Mouse (Mus musculus) kidney, postnatal 4 days (tissue): ENCODE data around the gene Pigo.
A peak's percentile ranks its signal among the peaks of the same experiment; 100 is the strongest.

ENCODE experiments used
- DNase-seq, 2 experiments: peaks; one replicate each; pipeline ENCODE4 v3.0.0; 2021; ENCODE audit warnings: mixed read lengths in 2 of 2

Gene Pigo

DNA sequence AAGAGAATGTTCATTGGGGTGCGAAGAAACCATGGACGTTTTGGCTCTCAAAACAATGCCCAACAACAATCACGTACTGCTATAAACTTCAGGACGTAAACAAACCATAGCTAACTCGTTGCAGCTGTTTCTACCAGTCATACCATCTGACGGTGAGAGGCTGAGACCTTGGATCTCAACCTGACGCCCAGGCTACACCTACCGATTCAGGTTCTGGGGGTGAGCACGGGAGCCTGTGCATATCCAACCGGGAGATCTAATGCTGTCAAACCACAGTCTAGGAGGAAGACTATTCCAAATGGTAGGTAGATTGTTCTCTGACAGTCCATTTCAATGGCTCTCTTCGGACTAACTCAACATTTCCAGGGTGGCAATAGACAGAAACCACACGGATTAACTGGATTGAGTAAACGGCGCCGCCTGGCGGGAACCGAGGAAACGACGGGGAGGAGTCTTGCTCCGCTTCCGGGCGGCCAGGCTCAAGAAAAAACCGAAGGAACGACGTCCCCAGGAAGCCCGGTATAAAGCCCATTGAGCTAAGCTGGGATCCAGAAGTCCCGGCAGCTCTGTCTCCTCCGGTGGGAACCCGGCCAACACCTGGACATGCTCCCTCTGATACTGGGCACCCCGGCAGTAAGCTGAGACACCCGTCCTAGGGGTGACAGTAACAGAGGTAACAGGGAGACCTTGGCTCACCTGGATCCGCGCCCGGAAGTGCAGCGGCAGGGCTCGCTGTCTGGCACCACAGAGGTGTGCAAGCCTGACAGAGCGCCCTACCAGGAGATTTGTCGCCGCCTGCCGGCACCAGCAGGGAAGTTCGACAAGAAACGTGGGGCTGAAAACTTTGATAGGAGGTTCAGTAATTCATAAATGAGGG lies at the start of gene Pigo:
Pigo (minus strand) TSS at position 736 of the 877 bp plus-strand sequence.
- DNase-seq: peak; percentile 98

DNA sequence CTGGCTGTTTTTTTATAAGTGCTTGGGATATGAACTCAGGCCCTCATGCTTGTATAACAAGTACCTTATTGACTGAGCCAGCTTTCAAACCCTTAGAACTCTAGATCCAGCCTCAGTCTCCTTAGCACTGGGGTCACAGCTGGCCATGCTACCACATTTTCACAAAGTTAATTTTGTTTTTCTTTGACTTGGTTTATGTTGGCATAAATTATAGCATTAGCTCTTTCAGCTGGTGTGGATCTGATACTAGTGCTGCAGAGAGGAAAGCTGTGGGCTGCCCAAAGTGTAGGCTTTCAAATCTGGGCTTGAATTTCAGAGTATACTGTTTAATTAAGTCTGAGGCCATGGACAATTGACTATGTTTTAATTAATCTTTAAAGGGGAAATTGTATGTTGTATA lies 49.3 kb upstream of the Pigo start:
- no peak for DNase-seq

DNA sequence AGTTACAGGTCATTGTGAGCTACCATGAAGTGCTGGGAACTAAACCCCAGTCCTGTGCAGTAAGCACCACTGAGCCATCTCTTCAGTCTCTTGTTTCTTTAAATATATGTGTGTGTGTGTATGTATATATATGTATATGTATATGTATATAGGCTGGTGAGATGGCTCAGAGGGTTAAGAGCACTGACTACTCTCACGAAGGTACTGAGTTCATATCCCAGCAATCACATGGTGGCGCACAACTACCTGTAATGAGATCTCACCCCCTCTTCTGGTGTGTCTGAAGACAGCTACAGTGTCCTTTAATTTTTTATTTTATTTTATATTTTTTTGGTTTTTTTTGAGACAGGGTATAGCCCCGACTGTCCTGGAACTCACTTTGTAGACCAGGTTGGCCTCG lies 39.9 kb upstream of the Pigo start:
- DNase-seq: no peak

DNA sequence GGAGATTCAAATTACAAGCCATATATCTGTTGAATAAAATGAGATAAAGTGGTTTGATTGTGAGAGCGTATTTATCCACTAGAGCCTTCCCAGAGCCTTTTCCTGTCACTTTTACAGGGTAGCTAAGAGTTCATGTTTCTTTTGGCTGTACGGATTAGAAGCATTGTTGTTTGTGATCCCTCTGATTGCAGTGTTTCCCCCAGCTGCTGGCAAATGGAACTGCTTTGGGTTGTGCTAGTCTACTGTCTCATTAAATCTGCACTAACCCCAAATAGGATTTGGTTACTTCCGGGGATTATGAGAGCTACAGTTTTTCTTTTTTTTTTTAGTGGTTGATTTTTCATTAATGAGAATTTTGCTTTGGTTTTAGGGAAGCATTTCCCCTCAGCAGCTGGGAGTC lies 34.7 kb upstream of the Pigo start:
- peak in 1 of 2 experiments; percentile 30 for DNase-seq

DNA sequence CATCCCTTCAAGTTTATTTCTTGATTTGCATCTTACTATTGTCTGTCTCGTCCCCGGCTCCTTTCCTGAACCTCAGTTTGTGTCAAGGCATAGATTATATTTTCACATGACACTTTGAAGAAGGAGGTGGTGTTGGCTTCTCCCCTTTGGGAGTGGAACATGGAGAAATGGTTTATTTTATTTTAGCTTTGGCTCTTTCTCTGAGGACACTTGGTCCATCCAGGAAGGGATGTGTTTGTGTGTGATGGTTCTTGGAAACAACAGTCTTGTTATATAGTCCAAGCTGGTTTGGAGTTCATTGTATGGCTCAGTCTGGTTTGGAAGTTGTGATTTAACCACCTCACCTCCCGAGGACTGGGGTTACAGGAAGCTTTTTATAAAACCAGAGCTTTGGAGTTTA lies 34.1 kb upstream of the Pigo start:
- no peak for DNase-seq

DNA sequence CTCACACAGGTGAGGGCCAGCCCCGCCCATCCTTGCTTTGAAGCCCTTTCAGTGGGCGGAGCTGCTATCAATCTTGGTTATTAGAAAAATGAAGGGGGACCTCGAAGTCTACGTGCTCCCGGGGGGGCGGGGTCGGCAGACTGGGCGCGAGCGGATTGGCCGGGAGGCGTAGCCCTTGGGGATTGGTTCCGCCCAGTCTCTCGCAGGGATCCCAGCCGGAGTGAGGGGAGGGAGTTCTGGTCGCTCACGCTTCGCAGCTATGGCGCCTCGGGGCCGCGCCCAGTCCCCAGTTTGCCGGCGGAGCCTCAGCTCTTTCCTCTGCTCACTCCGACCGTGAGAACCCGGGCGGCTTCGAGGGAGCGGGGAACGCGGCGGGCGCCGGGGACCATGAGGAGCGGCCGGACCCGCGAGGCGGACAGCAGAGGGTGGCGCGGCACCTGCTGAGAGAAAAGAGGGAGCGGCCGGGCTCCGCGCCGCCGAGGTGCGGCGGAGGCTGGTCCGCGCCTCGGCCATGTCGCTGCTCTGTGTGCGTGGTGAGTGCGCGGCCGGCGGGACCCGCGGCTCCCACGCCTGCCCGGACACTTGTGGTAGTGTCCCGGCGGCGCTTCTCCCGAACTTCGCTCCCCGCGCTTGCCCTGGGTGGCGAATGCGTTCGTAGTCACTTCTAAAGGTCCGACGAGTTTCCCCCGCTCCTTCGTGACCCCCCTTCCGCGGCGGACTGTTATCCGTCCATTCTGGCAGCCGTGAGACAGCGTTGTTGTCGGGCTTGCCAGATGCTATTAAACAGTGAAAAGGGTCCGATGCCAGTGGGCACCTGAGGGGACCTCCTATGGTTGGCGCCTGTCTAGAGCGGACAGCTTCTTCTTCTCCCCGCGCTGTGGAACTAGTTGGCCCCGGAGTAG lies 33.4 kb upstream of the Pigo start, which contains the start of gene Unc13b:
Unc13b (plus strand) TSS at position 201 of the 902 bp plus-strand sequence.
- DNase-seq: peak; percentile 94 to 96

DNA sequence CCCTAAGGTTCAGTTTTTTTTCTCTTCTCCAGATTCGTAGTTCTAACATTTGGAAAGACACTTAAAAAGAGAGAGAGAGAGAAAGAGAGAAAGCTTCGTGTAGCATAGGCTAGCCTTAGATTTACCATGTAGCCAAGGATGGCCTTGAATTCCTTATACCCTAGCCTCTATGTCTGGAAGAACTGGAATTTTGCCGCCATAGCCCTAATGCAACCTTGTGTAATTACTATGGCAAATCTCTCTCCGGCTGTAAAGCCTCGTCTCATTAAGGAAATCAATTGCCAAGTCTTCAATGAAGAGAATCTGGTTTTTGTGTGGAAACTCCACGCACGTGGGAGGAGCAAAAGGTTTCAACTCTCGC lies 32.8 kb upstream of the Pigo start:
- DNase-seq: no peak

DNA sequence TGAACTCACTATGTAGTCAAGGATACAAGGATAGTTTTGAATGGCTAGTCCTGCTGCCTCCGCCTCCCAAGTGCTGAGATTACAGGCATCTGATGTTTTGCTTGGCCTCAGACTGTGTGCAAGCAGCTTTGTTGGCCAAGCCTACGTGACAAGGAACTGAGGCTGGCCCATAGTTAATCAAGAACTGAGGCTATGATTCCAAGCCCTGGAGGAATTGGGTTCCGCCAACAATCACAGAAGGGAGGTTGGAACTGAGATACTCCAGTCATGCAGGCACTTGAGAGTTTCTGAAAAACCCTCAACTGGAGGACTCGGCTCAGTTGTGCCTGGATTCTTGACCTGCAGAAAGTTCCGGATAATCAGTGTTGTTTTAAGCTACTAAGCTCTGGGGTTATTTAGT lies 32.0 kb upstream of the Pigo start:
- no peak for DNase-seq

DNA sequence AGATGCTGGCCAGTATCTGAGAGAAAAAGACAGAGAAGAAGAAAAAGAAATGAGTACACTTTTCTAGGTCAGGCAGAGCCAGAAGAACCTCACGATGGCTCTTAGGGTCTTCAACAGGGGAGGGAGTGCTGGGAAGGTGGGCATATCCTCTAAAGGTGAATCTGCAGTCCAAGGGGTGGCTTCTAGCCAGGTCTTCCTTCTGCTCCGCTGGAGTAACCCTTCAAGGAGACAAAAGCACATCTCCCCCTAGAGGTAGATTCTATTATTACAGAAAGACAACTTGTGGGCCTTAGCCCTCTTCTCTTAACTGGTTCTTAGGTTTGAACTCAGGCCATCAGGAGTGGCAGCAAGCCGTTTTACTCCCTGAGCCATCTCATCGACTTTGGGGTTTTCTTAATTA lies 27.0 kb upstream of the Pigo start:
- peak; percentile 39 to 50 for DNase-seq

DNA sequence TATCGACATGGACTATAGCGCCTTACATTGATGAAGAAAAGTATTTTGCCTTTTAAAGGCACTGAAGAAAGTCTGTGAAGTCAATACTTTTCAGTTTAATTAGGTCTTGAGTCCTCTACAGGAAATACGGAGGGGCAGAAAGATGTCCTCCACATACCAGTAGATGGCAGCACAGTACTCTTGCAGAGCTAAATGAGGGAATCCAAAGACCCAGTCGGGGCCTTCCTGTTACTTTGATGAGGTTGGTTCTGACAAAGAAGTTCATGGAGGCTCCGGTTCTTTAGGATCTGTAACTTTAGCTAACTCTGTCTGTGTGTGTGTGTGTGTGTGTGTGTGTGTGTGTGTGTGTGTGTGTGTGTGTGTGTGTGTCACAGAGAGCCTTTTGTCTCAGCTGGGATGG lies 21.6 kb upstream of the Pigo start:
- DNase-seq: peak; percentile 71 to 83

DNA sequence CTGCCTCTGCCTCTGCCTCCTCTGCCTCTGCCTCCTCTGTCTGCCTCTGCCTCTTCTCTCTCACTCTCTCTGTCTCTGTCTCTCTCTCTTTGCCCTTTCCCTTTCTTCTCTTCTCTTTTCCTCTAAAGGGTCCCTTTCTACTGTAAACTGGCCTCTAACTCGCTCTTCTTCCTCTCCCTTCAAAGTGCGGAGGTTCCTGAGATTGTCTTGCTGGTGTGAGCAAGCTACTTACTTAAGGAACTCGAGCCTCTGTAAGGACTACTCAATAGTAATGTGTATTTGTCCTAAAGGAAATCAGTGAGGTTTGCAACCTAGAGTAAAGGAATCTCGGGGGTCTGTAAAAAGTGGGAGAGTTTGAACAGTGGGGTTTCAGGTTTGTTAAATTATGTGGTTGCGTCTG lies 21.0 kb upstream of the Pigo start:
- DNase-seq: no peak

DNA sequence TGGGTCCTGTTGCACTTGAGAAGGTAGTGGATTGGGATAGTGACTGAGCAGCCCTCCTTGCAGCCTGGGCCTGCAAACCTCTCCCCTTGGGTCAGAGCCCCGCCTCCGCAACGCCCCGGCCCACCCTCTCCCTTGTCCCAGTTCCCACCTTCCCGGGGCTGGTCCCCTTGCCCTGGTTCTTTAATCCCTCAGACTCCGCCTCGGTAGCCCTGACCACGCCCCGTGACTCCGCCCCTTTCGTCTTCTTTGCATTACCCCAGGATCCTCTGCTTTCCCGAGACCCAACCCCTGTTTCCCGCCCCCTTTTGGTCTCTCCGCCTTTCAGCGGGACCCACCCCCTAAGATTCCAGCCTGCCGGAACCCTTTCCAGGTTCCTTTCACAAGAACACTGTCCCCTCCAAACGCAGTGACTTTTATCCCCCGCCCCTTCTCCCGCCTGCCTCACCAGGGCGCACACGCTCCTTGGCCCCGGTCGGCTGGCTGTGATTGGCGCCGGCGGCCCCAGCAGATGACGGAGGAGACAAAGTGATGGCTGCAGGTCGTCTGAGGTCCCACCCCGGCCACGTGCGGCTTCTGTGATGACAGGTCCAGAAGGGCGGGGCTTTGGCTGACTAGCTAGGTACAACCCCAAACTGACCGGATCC lies 20.2 kb upstream of the Pigo start, which contains the start of gene Fam214b:
Fam214b (minus strand) TSS at position 562 of the 644 bp plus-strand sequence.
- peak; percentile 100 for DNase-seq

DNA sequence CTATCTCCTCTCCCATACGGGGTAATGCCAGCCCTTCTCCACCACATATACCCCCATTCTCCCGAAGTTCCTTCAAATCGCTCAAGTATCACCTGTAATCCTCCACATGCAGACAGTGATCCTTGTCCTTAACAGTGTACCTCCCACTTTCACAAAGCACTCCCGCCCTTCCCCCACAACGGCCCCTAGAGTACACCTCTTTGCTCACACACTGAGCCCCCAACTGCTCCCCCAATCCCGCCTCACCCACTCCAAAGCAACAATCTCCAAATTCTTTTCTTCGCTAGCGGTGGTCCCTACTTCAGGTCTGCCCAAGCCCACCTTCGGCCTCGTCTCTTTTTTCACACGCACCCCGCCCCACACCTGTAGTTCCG lies 19.7 kb upstream of the Pigo start:
- DNase-seq: peak in 1 of 2 experiments; percentile 62

DNA sequence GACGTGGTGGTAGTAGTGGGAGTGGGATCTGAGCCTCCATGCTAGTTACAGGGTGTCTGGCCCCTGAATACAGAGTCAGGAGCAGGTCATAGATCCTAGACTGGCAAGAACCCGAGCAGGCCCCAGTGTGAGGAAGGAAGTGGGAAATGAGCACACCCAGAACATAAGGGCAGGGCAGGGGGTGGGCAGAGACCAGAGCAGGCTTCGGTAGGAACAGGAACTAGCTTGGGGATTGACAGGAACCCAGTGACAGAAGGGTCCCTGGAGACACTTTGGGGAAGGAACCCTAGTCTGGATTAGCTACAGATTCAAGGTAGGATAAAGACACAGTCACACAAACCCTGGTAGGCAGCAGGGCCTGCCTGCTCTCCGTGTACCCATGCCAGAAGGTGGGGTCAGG lies 19.1 kb upstream of the Pigo start:
- DNase-seq: peak; percentile 34 to 56

DNA sequence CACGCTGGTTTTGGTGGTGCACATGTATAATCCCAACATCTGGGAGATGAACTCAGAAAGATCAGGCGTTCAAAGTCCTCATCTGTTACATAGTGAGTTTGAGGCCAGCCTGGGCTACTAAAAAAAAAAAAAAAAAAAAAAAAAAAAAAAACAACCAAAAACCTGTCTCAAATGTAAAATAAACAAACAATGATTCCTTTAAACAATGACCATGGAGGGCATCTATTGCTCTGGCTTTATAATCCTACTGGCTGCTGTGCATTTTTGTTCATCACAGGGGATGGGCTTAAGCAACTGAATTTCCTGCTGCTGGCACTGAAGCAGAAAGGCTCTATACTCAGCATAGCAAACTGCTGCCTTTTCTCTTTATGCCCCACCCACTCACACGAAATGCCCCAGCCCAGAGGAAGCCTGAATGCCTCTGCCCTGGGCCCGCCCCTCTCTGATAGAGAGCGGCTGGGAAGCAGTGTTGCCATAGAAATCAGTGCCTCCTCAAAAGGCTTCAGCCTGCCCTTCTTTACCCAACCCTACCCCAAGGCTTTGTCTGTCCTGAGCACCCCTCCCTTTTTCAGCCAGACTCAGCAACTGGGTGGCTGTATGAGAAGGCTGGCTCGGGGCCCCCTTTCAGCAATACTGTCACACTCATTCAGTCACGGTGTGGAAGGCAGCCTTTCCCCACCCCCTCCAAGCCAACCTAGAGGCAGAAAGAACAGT lies 18.2 kb upstream of the Pigo start:
- DNase-seq: peak; percentile 73 to 83

DNA sequence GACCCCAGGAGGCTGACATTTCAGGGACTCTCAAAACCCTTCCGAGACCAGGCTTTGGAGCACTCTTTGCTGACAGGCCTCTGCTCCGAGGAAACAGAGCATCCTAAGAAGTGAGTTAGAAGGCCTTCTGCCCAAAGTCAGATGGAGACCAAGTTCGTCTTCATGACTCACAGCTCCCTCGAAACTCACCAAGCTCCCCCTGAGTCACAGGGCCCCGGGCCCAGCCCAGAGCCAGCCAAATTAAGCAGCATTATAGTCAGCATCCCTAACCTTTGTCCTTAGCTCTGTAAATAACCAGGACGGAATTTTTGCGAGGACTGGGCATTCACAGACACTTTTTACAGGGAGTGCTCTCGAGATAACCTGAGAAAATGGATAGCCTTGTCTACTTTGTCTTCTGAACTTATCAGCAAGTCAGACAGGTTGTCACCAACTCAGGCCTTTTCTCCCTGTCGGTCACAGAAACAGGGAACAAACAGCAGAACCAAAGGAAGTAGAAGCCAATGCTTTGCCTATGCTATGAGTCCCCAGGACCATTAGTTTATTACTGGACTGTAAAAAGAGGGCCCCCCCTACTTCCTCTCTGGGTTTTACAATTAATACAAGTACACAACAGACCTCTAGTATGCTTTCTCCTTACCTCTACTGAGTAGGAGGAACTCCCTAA lies 15.4 kb upstream of the Pigo start:
- DNase-seq: no peak

DNA sequence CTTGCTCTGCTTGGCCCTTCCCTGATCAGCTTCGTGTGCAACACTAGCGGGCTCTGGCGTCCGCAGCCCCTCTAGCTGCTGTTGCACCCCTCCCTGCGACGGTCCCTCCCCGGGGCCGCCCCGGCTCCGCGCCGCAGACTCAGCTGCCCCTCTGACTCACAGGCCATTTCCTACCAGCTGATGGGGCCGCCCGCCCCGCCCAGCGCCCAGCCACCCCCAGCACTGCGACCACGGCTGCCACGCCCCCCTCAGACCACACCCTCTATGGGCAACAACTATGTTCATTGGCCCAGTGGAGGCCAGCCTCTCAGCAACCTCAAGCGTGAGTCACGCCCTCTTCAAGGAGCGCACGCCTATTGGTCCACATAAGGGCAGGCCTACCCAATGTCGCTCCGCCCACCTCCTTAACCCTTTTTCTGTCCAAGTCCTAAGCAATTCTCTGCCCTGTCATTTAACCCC lies 14.5 kb upstream of the Pigo start:
- DNase-seq: peak; percentile 98 to 99

DNA sequence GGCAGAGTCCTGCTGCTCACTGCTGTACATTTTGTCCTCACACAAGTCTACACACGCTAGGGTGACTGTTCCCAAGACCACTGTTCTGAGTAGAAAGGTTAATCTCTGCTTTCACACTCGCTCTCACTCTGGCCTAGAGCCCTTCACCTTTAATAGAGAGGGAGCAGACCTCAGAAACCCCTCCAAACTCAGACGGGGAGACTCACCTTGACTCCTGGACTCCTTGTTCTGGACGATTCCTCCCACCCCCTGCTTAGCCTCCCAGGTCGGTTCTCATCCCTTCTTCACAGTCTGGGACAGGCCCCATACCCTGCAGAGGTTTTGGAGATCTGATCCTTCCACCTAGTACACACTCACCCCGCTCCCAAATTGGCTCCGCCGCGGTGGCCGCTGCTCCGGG lies 14.0 kb upstream of the Pigo start:
- no peak for DNase-seq

DNA sequence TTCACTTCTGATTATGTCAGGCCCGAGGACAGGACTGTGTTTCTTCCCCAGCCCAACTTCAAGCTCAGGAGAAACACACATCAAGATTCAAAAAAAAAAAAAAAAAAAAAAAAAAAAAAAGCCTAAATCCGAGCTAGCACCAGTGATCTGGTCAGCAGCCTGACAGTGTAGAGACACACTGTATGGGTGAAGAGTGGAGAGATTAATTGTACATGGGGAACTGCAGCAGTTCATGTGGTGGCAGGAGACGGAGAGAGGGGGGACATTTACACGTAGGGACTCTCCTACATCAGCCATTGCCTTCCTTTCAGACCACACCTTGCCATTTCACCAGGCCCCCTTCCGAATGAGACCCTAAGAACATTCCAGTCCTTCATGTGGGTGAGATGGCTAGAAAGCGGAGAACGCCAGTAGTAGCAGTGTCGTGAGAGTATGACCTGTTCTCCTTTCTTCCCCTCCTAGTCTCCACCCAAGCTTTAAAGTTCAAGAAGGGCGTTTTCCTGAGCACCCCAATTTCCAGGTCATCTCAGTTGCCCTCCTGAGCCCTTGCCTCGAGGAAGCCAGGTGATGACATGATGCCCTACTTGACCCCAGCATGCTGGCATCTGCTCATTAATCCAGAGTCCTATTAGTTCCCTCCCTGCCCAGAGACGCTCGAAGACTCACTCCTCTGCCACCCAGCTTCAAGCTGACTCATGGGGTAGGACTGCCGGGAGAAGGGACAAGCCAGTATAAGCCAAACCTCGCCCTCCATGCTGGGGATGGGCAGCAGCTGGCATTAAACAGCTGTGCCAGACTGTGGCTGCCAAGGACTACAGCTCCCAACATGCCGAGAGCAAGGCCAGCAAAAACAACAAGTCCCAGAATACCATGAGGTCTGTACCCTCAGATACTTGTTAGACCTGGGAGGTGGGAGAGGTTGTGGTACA lies 13.2 kb upstream of the Pigo start:
- DNase-seq: peak; percentile 38 to 58

DNA sequence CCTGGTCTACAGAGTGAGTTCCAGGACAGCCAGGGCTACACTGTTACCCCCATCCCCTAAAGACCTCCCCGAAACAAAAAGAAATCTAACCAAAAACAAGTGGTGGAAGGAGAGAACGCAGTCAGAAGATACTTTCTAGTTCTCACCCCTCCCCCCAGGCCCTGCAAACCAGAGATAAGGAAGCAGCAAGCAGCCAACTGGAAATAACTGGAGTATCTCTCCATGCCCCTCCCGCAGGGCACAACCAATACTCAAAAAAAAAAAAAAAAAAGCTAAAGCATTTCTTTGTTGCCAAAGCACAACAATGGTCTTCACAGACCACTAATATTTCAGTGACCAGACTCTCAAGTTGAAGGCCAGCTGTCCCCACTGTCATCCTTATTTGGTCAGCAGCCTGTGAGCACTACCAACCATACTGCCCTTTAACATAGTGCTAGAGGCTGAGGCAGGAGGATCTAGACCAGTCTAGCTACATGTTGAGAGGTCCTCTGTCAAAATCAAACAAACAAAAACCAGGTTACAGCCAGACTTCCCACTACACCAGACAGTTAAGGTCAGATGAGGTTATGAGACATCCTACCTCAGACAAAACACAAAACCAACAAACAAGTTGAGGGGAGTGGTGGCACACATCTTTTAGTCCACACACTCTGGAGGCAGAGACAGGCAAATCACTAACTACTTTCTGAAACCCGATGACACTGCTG lies 12.4 kb upstream of the Pigo start:
- DNase-seq: no peak
